Mouse (Mus musculus) cerebellum, postnatal 36 days (tissue): ENCODE results near the gene Rnf34.

Experiments
- DNase-seq, 2 experiments: peaks; one replicate each; pipeline ENCODE4 v3.0.0; 2021 to 2022; ENCODE audit warnings: mixed read lengths in 2 of 2

Gene Rnf34

DNA sequence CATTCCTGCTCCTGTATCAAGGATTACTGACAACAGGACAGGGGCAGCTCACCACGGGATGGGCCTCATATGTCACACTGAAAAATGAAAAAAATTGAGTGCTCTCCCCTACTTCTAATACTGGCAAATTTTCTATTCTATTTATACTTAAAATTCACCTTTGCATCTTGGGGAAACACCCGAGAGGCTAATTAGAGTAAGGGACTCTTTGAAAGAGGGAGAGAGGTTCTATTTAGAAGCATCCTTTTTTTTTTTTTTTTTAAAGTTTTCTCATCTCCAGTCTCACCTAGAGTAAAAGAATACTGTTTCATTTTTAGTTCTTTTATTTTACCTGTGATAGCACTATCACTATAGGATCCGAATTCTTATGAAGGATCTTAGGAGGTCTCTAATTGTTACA, 24.5 kb downstream of the Rnf34 start:
- no peak for DNase-seq

DNA sequence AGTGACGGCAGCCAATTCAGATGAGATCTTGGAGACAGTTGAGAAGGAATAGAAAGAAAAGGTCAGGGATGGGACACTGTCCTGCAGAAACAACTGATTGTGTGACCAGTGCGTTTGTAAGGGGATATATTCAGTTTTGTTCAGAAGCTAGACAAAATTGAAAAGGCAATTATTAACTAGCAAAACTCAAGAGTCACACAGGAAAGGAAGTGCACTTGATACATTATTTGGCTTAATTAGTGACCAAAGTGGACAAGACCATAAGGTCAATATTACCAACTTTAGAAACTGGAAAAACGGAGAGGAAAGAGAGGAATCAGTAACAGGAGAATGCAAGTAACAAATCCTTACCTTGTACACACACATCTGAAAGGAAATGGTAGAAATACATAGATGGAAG, 26.8 kb downstream of the Rnf34 start:
- DNase-seq: no peak

DNA sequence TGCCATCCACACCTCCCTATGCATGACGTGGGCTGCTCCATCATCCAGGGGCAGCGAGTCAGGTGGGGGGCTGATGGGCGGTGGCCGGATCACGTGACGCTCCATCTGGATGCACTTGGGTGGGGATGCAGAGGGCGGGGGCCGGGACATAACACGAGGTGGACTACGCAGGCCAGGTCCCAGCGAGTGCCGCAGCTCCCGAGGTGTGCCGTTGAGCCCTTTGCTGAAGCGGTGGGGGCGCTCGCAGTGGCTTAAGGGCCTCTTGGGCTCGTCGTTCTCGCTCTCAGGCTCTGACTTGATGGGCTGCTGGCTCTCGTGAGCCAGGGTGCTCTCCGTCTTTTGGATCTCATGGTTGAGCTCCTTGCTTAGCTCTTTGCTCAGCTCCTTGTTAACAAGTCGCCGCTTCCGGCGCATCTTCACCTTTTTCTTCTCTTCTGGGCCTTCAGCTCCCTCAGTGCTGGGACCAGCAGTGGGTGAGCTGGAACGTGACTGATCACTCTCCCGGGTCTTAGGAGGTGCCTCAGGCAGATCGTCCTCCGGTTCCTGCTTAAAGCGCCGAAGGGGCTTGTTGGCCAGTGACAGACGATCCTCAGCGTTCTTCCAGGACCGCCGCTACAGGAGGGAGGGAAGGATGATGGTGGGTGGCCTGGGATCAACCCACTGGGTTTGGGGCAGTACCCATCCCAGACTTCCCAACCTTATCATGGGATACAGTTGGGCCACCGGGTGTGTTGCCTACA, 30.6 kb downstream of the Rnf34 start:
- no peak for DNase-seq

DNA sequence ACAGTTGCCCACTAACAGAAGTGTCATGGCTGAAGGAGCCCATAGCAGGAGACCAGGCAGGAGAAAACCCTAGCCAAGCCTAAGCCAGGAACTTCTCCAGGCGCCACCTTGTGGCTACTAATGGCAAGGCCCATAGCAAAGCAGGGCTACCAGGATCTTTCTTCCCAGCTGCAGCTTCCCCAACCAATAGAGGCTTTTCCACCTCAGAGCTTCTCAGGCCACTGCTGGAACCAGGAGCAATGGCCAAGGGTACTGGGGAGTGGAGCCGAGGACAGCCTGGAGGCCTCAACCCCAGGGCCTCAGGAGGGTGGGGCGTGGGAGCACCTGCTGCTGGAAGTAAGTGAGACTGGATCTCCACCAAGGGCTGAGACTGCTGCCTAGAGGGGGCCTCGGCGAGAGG, 31.5 kb downstream of the Rnf34 start:
- DNase-seq: peak; percentile 79 to 81

DNA sequence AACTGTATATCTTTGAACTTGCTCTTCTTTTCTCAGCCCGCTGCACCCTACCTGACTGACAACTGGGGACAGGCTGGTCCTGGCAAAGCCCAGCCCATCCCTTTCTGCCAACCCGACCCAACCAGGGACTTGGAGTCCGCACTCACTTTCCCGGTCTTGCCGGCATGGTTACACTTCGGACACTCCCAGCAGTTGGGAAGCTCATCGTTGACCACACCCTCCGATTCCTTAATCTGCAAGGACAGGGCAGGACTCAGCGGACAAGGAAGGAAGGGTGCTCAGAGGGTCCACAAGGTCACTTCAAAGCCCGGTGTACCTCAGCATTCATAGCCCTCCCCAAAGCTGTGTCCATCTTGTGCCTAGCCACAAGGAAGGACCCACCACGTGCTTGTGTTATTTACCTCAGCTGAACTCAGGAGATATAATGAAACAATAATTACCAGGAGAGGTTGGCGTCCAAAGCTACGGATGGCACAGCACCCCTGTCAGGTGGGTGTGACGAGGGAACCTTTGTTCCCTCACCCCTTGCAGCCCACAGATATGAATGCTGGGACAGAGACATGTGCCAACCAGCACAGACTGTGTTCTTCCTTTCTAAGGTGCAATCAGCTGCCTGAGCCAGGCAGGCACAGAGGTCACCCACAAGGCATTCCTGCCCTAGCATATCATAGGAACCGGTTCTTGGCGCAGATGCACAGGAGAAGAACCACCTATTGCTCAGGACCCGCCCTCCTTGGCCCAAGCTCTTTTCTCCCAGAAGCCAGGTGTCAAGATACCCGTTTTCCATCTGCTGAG, 32.6 kb downstream of the Rnf34 start:
- DNase-seq: peak; percentile 44 to 59

DNA sequence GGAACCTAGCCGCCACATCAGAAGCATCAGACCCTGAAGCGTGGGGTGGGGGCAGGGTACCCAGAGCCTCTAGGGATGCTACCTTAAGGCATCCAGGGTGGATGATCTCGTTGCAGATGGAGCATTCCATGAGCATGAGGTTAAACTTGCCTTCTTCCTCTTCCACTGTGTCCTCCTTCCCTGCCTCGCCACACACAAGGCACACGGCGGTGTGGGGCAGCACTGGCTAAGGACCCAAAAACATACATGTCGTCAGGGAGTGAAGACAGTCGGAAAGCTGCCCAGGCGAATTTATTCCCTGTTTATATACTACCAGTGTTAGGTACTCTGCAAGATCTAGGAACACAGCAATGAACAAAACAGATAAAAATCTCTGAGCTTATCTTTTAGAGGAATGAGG, 33.4 kb downstream of the Rnf34 start:
- DNase-seq: no peak

DNA sequence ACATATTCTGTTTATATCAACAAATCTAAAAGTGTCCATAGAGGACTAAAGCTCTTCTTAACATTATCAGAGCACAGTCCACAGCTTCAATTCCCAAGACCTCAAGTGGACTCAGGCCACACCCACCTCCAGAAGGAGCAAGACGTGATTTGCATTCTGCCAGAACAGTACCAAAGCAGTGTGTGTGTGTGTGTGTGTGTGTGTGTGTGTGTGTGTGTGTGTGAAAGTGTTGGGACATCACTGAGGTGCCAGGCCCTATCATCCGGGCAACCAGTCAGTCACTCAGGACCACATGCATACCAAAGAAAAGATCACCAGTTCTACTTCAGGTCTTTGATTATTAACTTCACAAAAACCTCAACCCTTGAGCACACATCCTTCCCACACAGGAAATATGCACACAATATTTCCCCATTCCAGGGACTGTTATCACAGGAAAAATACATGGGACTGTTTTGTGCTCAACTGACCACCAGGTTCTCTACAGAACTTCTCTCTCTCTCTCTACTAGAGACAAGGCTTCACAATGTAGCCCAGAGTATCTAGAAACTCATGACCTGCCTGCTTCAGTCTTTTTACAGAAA, 33.9 kb downstream of the Rnf34 start:
- DNase-seq: no peak

DNA sequence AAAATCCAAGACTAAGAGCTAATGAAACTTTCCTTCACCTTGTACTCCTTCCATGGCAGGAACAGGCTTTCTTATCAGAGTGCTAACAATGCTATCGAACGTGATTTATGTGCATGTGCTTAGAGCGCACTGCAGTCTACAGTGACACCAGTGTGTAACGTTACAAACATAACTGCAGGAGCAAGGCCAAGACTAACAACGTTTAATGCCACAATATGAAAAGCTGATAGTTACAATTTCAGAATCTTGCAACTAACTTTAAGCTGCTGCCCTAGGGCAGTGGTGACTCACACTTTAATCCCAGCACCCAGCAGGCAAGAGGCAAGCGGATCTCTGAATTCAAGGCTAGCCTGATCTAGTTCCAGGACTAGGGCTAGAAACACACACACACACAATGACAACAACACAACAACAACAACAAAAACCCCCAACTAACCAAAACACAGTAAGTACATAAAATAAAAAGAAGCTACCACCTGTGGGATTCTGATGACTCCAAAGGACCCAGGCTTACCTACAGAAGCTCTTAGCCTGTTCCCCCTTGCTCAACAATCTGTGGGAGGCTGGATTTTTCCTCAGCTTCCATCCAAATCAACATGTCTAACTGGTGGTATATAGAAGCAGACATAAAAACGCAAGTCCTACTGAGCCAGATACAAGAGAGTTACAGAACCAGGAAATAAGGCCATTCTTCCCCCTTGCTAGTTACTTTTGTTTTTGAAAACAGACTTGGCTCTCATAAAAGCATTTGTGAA, 34.9 kb downstream of the Rnf34 start:
- no peak for DNase-seq

DNA sequence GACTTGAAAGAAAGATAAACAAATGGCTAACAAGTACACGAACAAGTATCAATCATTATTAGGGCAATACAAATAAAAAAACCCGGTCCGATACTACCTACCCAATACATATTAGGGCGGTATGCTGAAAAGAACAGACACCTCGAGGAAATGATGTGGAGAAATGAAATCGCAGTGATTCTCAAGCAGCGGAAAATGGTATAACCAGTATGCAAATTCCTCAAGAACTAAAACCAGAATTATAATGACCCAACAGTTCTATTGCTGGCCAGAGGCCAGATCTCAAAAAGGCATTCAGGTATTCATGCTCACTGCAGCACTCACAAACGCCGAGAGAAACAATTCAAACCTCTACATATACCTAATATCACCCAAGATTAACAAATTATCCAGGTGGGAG, 37.2 kb downstream of the Rnf34 start:
- DNase-seq: no peak

DNA sequence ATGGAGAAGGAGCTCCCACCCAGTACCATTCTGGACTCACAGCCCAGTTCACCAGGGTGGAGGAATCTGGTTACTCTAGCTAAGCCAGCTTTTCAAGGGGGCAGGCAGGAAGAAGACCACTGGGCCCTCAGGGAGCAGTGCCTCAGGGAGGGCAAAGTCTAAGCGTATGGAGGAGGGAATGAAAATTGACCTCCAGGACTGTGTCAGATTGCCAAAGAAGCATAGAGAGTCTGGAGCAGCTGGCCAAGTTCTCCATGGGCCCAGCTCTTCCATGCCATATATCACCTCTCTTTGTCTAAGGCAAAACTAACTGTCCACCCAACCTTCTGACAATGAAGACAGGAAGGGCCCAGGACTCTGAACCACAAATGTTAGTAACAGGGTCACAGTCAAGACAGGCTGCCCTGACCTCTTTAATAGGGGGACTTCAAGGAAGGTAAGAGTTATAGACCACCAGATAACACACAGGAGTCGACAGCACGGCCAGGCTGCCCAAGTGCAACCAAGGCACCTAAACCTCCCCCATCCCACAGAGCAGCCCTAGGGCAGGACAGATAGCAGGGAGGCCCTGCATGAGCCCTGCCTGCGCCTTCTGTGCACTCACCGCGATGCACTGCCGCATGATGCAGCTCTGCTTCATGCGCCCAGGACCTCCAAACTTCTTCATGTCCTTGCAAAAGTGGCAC, 38.2 kb downstream of the Rnf34 start:
- DNase-seq: no peak

DNA sequence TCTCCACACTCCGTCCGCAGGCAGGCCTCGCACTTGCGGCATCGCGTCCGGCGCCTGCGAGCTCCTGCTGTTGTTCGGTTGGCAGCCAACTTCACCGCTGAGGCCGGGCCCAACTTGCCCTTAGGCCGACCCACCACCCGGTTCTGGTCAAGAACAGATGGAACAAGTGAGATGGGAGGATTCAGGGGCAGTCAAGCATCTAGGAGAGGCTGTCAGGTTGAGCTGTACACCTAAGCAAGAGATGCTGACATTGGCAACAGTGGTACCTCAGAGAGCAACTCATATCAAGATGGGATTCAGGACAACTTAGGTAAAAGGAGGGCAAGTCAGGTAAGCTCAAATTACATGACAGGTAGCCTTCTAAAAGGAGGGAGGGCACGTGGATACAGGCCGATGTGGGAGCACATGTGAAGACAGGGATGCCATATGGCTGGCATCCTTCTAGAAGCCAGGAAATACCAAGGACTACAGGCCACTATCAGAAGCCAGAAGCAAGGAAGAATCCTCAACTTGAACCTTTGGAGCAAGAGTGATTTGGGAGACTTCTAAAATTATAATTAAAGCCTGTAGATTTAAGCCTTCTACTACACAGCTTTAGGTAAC, 38.9 kb downstream of the Rnf34 start:
- DNase-seq: peak; percentile 47 to 54

DNA sequence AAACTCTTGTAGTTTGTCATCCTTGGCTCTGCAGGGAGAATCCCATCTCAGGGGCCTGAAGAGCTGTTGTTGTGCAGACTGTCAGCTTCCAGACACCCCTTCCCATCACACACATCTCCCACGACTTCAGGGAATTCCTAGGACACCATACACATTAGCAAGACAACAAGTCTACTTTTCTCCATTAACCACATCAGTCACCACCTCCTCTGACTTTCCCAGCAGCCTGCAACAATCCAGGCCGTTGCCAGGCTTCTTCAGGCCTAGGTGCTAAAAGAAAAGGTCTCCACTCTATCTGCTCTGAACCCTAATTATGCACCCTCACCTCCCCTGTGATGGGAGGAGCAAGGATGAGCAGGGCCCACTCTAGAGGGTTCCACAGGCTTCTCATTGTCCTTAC, 40.5 kb downstream of the Rnf34 start:
- no peak for DNase-seq

DNA sequence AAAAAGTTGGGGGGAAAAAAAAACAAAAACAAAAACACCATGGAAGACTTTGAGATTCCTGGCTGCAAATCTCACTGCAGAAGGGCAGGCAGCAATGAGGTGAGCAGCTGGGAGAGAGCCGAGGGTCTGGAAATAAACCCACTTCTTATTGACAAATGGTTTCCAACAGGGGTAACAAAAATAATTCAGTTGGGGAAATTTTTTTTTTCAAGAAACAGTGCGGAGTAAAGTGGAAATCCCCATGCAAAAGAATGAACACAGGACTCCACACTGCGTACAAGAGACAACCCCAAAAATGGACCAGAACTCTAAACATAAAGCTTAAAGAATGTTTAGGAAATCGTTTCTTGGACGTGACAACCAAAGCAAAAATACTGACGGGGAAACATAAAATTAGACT, 43.4 kb downstream of the Rnf34 start:
- DNase-seq: no peak

DNA sequence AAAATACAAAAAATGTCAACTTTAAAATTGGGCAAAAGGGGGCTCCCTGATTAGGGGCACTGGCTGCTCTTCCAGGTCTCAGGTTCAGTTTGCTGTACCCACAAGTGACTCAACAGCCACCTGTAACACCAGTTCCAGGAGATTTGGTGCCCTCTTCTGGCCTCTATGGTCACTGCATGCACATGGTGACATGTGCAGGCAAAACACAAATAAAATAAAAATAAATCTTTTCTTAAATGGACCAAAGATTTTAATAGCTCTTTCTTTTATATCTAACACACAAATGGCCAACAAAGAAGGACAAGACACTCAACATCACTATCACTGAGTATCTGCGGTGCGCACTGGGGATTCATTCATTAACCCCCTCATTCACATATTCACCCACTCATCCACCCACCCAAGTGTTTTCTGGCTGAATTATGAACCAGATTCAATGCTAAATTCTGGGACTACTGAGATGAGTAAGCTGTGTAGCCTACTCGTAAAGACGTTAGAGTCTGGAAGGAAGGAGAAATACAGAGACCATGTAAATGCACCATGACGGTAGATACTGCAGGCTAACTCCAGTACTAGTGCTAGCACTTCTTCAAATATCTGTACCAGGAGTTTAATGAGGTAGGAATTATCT, 44.3 kb downstream of the Rnf34 start:
- DNase-seq: peak; percentile 64 to 72

DNA sequence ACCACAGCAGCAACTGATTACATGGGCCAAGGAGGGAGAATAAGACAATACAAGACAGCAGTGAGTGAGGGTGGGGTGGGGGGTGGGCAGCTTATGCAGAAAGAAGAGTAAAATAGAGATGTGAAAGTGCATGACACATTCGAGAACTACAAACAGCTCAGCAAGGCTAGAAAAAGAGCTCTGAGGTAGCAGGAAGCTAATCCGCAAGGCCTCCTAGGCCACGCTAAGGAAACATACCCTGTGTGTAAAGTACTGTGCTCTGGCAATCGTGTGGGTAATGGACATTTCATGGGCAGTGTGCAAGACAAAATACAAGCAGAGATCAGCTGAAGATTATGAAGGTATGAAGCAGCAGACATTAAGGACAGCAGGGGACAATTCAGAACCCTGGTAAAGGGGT, 45.0 kb downstream of the Rnf34 start:
- DNase-seq: no peak

DNA sequence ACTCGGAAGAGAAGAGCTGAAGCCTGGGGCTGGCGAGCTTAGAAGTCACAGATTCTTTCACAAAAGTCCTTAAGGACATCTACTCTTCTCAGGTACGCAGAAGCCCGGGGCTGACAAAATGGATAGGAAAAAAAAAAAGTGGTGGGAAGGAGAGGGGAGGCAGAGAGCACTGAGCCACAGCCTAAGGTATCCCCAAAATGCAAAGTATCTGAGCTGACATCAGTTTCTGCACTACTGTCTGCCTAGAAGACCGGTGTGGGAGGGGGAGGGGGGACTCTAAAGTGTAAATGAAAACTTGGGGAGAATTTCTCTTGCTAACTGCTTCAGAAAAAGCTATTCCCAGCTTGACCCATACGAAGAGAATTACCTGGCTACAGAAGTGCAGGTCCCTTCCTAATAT, 48.3 kb downstream of the Rnf34 start:
- DNase-seq: no peak

DNA sequence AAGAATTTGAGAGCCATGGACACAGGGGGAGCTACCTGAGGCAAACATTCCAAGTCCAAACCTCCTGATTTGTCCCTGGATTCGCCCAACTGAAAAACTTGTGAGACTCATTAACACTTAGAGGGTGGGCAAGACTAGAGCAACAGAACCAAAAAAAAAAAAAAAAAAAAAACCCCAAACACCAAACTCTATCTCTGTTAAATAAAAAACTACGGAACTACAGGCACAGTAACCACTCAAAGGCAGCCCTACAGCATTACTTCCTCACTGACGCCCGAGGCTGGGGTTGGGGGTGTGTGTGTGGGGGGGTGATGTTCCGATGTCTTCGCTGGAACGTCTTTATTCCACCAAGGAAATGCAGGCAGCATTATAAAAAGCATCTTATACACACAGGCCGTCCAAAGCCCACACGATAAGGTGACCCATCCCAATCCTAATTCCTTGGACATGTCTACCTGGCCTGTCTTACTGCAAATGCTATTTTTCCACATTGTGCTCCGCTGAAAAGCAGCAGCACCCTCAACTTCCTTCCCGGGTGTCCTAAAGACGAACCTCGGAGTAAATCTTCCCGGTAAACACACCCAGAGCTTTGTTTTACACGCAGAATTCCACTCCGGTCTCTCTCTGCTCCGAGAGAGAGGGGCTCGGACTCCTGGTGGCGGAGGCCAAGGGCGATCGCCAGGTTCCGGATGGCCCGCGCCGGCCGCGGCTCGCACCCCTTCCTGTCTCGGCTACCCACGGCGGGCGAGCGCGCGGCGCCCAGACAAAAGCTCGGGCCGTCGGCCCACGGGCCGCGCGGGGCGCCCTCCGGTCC, 49.3 kb downstream of the Rnf34 start:
- DNase-seq: peak in 1 of 2 experiments; percentile 20

DNA sequence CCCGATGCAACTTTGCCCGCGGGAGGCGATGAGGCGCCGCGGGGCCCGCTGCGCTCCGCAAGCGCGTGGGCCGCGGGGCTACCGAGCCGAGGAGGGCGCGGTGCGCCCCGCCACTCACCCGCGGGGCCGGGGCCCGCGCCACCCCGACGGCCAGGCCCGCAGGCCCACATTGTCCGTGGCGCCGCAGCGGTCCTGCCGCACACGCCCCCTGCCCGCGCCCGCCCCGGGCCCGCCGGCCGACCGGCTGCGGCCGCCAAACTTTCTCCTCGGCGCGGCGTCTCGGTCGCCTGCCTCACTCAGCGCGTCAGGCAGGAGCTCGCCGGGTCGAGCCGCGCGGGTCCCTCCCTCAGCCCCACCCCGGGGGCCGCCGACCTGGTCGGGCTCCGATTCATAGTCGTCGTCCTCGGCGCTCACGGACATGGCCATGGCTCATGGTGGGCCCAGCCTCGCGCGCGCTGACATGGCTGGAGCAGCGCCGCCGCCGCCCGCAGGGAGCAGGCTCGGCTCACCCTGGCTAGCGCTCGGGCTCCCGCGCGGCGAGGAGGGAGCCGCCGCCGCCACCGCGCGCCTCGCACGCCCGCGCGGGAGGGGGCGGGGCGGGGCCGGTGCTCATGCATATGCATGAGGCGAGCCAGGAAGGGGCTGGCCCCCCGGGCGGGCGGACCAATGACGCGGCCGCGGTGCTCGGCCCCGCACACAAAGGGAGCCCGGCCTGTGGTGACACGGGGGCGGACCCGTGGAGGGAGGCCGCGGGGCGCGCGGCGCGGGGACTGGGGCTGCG, 50.1 kb downstream of the Rnf34 start:
- DNase-seq: peak; percentile 79 to 89

DNA sequence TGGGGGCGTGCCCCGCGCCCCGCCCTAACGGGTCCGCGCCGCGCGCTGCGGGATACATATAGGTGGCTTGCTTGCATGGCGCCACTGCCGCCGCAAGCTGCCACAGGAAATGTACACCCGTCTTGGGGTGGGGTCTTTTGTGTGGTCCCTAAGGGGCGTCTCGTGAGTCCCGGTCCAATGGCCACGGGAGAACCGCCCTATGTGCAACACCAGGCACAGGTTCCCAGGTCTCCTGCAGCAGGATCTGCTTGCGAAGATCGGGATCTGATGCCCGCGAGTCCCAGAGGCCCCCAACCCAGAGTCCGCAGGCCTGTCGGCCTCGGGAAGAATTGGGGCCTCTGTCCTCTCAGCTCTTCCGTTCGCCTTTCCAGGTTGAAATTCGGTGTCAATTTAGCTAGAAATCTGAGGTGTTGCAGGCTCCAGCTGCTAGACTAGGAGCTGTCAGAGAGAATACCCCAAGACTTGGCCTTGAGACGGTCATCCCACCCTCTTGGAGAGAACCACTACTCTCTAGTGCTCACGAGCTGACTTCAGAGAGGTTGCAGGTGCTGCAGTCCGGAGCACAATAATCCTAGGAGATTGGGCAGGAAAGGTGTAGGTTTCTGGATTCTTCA, 50.8 kb downstream of the Rnf34 start:
- no peak for DNase-seq

DNA sequence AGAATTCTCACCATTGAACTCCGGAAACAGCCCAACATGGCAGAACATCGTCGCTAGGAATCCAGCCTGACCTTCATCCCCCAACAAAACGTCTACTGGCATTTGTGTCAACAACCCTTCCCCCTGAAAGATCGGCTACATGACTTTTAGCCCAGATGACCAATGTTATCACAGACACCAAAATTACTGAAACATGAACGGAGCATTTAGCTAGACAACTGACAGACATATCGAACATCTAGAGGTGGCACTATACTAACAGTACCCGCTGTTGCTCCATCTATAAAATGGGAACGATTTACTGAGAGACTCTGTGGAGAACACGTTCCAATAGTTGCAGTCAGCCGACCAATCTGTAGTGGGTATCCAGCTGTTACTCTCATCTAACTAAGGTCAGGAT, 51.3 kb downstream of the Rnf34 start:
- no peak for DNase-seq
